ENCODE assay signal across 18 mouse cellular contexts in genomic region chr8:86578693-86579092, GRCm38 (mm10). TPM values are rescaled to one million over a fixed set of nuclear protein-coding genes. Genes with fewer than 3 reads are reported as not detected.
DNase-seq lines count a peak whose midpoint lies in the region; ATAC-seq and TF ChIP-seq lines count a peak whose summit lies in the region.
"Had no signal": no experiment of that assay in that cellular context is flagged by ENCODE, and none has a peak within 500 bp of the region (broad histone marks: within the 10 kb centered on the region; RNA-seq: fewer than 3 reads in every experiment).

No protein-coding gene starts in this region.

- TF ChIP-seq POLR2A in brain, embryonic 14.5 days (IDR thresholded peaks at IDR 0.05; ENCODE audit: borderline replicate concordance, extremely low read depth, insufficient read depth, insufficient read length, poor library complexity, severe bottlenecking) = no peak

- no peaks in the 10 kb centered on the region for H3K36me3 ChIP-seq in lung, embryonic 15.5 days
- no peaks in the 10 kb centered on the region for H3K36me3 ChIP-seq in kidney, embryonic 15.5 days
- H3K36me3 ChIP-seq: embryonic facial prominence, embryonic 10.5 days; heart, embryonic 10.5 days; limb, embryonic 13.5 days; neural tube, embryonic 13.5 days had no signal

- peak overlapping the region; percentile 7; the same call in 1 of the 2 replicates for H3K9ac ChIP-seq in lung, embryonic 15.5 days
- no peak overlapping the region for H3K9ac ChIP-seq in kidney, embryonic 15.5 days
- H3K9ac ChIP-seq: limb, embryonic 13.5 days; liver, postnatal 0 days; neural tube, embryonic 13.5 days had no signal

- 46% methylated on average over 8 of the region's 8 CpGs for WGBS in lung, embryonic 15.5 days
- 46% methylated on average over 8 of the region's 8 CpGs for WGBS in kidney, embryonic 15.5 days

- H3K4me1 ChIP-seq in lung, embryonic 15.5 days = peaks cover 8% of the 10 kb centered on the region; the same call in 1 of the 2 replicates
- H3K4me1 ChIP-seq in kidney, embryonic 15.5 days = peaks cover 15% of the 10 kb centered on the region
- H3K4me1 ChIP-seq: neural tube, embryonic 13.5 days had no signal

- TF ChIP-seq CTCF in layer of hippocampus, adult 2 months (conservative IDR thresholded peaks at IDR 0.05) = no peak
- no peak for TF ChIP-seq CTCF in brain, embryonic 14.5 days (IDR thresholded peaks at IDR 0.05; ENCODE audit: borderline replicate concordance, extremely low read depth, insufficient read depth, insufficient read length)

- peak overlapping the region; percentile 72 for H3K27ac ChIP-seq in layer of hippocampus, adult 2 months
- H3K27ac ChIP-seq in lung, embryonic 15.5 days = no peak overlapping the region
- no peak overlapping the region for H3K27ac ChIP-seq in kidney, embryonic 15.5 days
- H3K27ac ChIP-seq: embryonic facial prominence, embryonic 10.5 days; heart, embryonic 10.5 days; limb, embryonic 13.5 days; neural tube, embryonic 13.5 days had no signal

- H3K9me3 ChIP-seq in lung, embryonic 15.5 days = no peaks in the 10 kb centered on the region
- H3K9me3 ChIP-seq in kidney, embryonic 15.5 days (replicated peaks) = no peaks in the 10 kb centered on the region
- H3K9me3 ChIP-seq: embryonic facial prominence, embryonic 10.5 days; heart, embryonic 10.5 days; limb, embryonic 13.5 days; neural tube, embryonic 13.5 days had no signal

- no peak for DNase-seq in layer of hippocampus, adult 2 months (ENCODE audit: low spot score in 2 of 2)
- DNase-seq in layer of hippocampus, adult 8-10 months (ENCODE audit: low spot score in 2 of 2) = no peak
- peak; percentile 31 for DNase-seq in brain, embryonic 14.5 days (ENCODE audit: low read depth)
- DNase-seq in cerebellum, adult 8-10 months = peak; percentile 60
- no peak for DNase-seq in Muller cell, postnatal 12 days (ENCODE audit: inconsistent ontology term)
- no peak for DNase-seq in urinary bladder, postnatal 36 days (ENCODE audit: low spot score in 2 of 2)
- DNase-seq: gastrocnemius, adult 2 months; liver, postnatal 0 days had no signal

- no peaks in the 10 kb centered on the region for H3K27me3 ChIP-seq in lung, embryonic 15.5 days
- no peaks in the 10 kb centered on the region for H3K27me3 ChIP-seq in kidney, embryonic 15.5 days
- H3K27me3 ChIP-seq: limb, embryonic 13.5 days; neural tube, embryonic 13.5 days had no signal

- no peak overlapping the region for H3K4me2 ChIP-seq in lung, embryonic 15.5 days
- no peak overlapping the region for H3K4me2 ChIP-seq in kidney, embryonic 15.5 days
- H3K4me2 ChIP-seq: limb, embryonic 13.5 days; neural tube, embryonic 13.5 days had no signal

- ATAC-seq in lung, embryonic 15.5 days (ENCODE audit: borderline replicate concordance, extremely low read depth, low FRiP score, low TSS enrichment) = no peak
- no peak for ATAC-seq in kidney, embryonic 15.5 days (replicated peaks; ENCODE audit: low FRiP score)
- ATAC-seq: CD4-positive, CD25-positive, alpha-beta regulatory T cell, adult 4 months; liver, postnatal 0 days had no signal

- no peak overlapping the region for H3K4me3 ChIP-seq in layer of hippocampus, adult 2 months
- H3K4me3 ChIP-seq in lung, embryonic 15.5 days = no peak overlapping the region
- no peak overlapping the region for H3K4me3 ChIP-seq in kidney, embryonic 15.5 days (replicated peaks)
- H3K4me3 ChIP-seq: embryonic facial prominence, embryonic 10.5 days; heart, embryonic 10.5 days; limb, embryonic 13.5 days; neural tube, embryonic 13.5 days had no signal

RNA-seq across cellular contexts. Expression of gene Abcc12, which starts 1.8 kb away (rescaled TPM):
- total RNA-seq in layer of hippocampus, adult 2 months (2021) = under 1 TPM; 0.36 to 0.47 TPM
- total RNA-seq in layer of hippocampus, adult 8-10 months (2022) = under 1 TPM; 0.31 to 0.59 (median 0.34) TPM
- polyA plus RNA-seq in brain, embryonic 14.5 days (2012; rRNA removed) = 0.23 and 0.52 TPM in 2 replicates
- 0.20 and 0.24 TPM in 2 replicates for polyA plus RNA-seq in lung, embryonic 15.5 days (2015; fragmentation: Nextera tagmentation; extraction: Ambion mirVana)
- polyA plus RNA-seq in kidney, embryonic 15.5 days (2015; fragmentation: Nextera tagmentation; extraction: Ambion mirVana) = 0.14 and 0.15 TPM in 2 replicates
- total RNA-seq: gastrocnemius, adult 2 months; heart, postnatal 25 days; MEL; monocyte, adult 5-6 weeks had no signal
- polyA plus RNA-seq: CD4-positive, CD25-positive, alpha-beta regulatory T cell, adult 4 months; embryonic facial prominence, embryonic 10.5 days; heart, embryonic 10.5 days; liver, postnatal 0 days had no signal

RNA-seq across cellular contexts. Expression of gene Lonp2, which starts 45.1 kb away (rescaled TPM):
- 10 to 100 TPM; 82.4 to 84.2 TPM for total RNA-seq in layer of hippocampus, adult 2 months (2021)
- total RNA-seq in layer of hippocampus, adult 8-10 months (2022) = 10 to 100 TPM; 79.2 to 87.2 (median 80.7) TPM
- polyA plus RNA-seq in brain, embryonic 14.5 days (2012; rRNA removed) = 45.2 and 53.5 TPM in 2 replicates
- polyA plus RNA-seq in lung, embryonic 15.5 days (2015; fragmentation: Nextera tagmentation; extraction: Ambion mirVana) = 53.1 and 55.6 TPM in 2 replicates
- polyA plus RNA-seq in kidney, embryonic 15.5 days (2015; fragmentation: Nextera tagmentation; extraction: Ambion mirVana) = 63.2 and 63.9 TPM in 2 replicates

Comparison
In these comparisons a context has a peak if more than half of its experiments do, and no peak if none do; other contexts are left out.
1. DNase-seq: peak in brain, embryonic 14.5 days (single experiment) and cerebellum, adult 8-10 months (single experiment); none in layer of hippocampus, adult 2 months (0 of 2), layer of hippocampus, adult 8-10 months (0 of 2), Muller cell, postnatal 12 days (single experiment) and urinary bladder, postnatal 36 days (0 of 2).